Mouse (Mus musculus) lung, adult 10 weeks (tissue): ENCODE measurements around the gene Esp6. TPM values are rescaled to one million over a fixed set of nuclear protein-coding genes. Genes with fewer than 3 reads are reported as not detected.

Experiments
- polyA plus RNA-seq: library from polyadenylated mRNA; stranded (reverse); fragments of 350-450 nt; fragmentation: Illumina TruSeq; extraction: RNeasy Lipid Tissue Mini Kit (QIAGEN cat#74804); gene quantifications from one replicate; pipeline ENCODE4 v1.2.3, GENCODE M21; 2014; ENCODE audit warnings: low read depth, low replicate concordance; ENCODE audit not compliant: insufficient read depth

Gene Esp6
- not detected for polyA plus RNA-seq

GRCm38 (mm10) chr17:40561207-40561606 is at the start of gene Esp6:
Gene Esp6 (plus strand): TSS chr17:40561507.

DNA sequence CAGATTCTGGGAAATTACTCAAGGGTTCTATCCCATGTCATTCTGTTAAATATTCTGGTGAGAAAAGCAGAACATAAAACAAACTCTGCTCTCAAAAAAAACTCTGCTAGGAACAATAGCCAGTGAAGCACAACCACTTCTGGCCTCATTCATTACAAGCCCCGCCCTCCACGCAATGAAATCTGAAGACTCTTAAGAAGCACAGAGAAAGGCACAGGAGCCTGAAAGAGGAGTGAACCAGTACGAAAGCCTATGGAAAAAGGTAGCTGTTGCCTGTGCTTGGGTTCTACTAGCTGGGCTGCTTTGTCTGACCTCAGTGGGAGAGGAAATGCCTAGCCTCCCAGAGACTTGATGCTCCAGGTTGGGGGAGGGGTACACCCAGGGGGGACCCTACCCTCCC is 41.5 kb upstream of the Esp6 start, which contains the start of gene Esp8:
TSS of gene Esp8 (plus strand) at position 205 of the 400 bp plus-strand sequence.

DNA sequence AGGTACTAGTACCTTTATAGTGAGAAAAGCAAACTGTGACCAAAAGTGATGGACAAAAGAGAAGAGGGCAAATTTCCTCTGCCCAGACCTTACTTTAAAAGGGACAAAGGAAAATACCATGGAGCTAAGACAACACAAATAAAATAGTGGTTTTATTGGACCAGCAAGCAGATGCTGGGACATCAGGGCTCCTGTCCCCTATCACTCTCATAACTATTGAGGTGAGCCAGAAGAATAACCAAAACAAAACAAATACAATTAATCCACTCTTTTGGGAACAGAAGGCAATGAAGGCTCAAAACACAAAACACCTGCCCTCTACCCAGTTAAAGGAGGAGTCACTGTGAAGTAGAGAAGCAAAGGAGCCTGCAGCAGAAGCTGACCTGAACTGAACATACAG is 37.0 kb downstream of the Esp6 start, which contains the start of gene Esp4:
TSS of gene Esp4 (plus strand) at position 301 of the 400 bp plus-strand sequence.

Other genes starting within 250 kb of the Esp6 start
- gene Crisp1, start 242.3 kb upstream of the Esp6 start, polyA plus RNA-seq, result not detected
- gene Esp8, start 41.5 kb upstream of the Esp6 start, polyA plus RNA-seq, result not detected
- not detected for gene Esp4, start 37.1 kb downstream of the Esp6 start, polyA plus RNA-seq
- not detected for gene Esp3, start 70.6 kb downstream of the Esp6 start, polyA plus RNA-seq
- not detected for gene Esp1, start 165.6 kb downstream of the Esp6 start, polyA plus RNA-seq
- gene Crisp2, start 245.5 kb downstream of the Esp6 start, polyA plus RNA-seq, result not detected
- not detected for gene Rhag, start 249.6 kb downstream of the Esp6 start, polyA plus RNA-seq